Mouse (Mus musculus): ENCODE data around the gene Drd1.

Gene Drd1

GRCm38 (mm10) chr13:54073066-54073465, 17.6 kb upstream of the Drd1 start:
- DNase-seq (ENCODE audit: low spot score) = peak; percentile 92

- no peak for DNase-seq (ENCODE audit: low spot score)
These were observed 17.1 kb upstream of the Drd1 start for GRCm38 (mm10) chr13:54072526-54073057.

GRCm38 (mm10) chr13:54071606-54072331, 16.3 kb upstream of the Drd1 start, which contains the start of gene Sfxn1:
Gene Sfxn1 (plus strand): TSS chr13:54071869.
- peak; percentile 73 for DNase-seq (ENCODE audit: low spot score)

- DNase-seq (ENCODE audit: low spot score) = no peak
These were observed 15.5 kb upstream of the Drd1 start for GRCm38 (mm10) chr13:54071011-54071410.

GRCm38 (mm10) chr13:54067617-54068166, 12.2 kb upstream of the Drd1 start:
- DNase-seq (ENCODE audit: low spot score) = no peak

GRCm38 (mm10) chr13:54066081-54066746, 10.7 kb upstream of the Drd1 start:
- DNase-seq (ENCODE audit: low spot score) = no peak

- DNase-seq (ENCODE audit: low spot score) = peak; percentile 66
These were observed 7.8 kb upstream of the Drd1 start for GRCm38 (mm10) chr13:54063292-54063691.

- DNase-seq (ENCODE audit: low spot score) = no peak
These were observed 6.6 kb upstream of the Drd1 start for GRCm38 (mm10) chr13:54062068-54062467.

GRCm38 (mm10) chr13:54054962-54055361, 543 bp downstream of the Drd1 start:
- no peak for DNase-seq (ENCODE audit: low spot score)

GRCm38 (mm10) chr13:54051641-54052040, 3.9 kb downstream of the Drd1 start:
- no peak for DNase-seq (ENCODE audit: low spot score)

- DNase-seq (ENCODE audit: low spot score) = no peak
These were observed 6.7 kb downstream of the Drd1 start for GRCm38 (mm10) chr13:54048679-54049352.

GRCm38 (mm10) chr13:54040256-54040655, 15.2 kb downstream of the Drd1 start:
- no peak for DNase-seq (ENCODE audit: low spot score)

- DNase-seq (ENCODE audit: low spot score) = peak; percentile 66
These were observed 17.6 kb downstream of the Drd1 start for GRCm38 (mm10) chr13:54037936-54038335.

GRCm38 (mm10) chr13:54035541-54035940, 20.0 kb downstream of the Drd1 start:
- peak; percentile 19 for DNase-seq (ENCODE audit: low spot score)

GRCm38 (mm10) chr13:54033653-54034052, 21.9 kb downstream of the Drd1 start:
- DNase-seq (ENCODE audit: low spot score) = no peak

- DNase-seq (ENCODE audit: low spot score) = no peak
These were observed 28.4 kb downstream of the Drd1 start for GRCm38 (mm10) chr13:54027079-54027478.

- no peak for DNase-seq (ENCODE audit: low spot score)
These were observed 32.2 kb downstream of the Drd1 start for GRCm38 (mm10) chr13:54023311-54023710.

GRCm38 (mm10) chr13:54008716-54009115, 46.8 kb downstream of the Drd1 start:
- DNase-seq (ENCODE audit: low spot score) = no peak

Data from adipocyte (in vitro differentiated cells).